Mouse (Mus musculus): Measurements from ENCODE around the gene Tmem79.
"Not testable (repeated sequence)": the region's sequence is repeated elsewhere in the genome, so short reads cannot be mapped to it uniquely, and the experiment has no call there.

Gene Tmem79

GRCm38 (mm10) chr3:88354396-88355165 is 18.6 kb upstream of the Tmem79 start:
- DNase-seq (ENCODE audit: extremely low read depth, insufficient read length, low spot score), result no peak

GRCm38 (mm10) chr3:88352907-88353306 is 17.0 kb upstream of the Tmem79 start:
- no peak for DNase-seq (ENCODE audit: extremely low read depth, insufficient read length, low spot score)

DNA sequence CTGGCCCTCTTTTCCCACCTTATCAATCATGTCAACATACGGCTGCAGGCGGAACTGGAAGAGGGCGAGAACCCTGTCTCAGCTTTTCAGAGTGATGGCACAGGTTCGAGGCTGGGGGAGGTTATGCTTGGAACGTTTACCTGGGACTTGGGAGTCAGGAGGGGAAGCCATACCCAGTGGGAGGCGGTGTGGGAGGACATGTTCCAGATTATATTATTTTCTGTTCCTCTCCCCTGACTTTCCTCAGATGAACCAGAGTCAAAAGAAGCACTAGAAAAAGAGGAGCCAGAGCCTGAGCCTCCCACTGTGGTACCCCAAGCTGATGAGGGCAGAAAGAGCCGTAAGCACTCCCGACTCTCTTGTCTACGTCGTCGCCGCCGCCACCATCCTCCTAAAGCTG is 14.8 kb upstream of the Tmem79 start:
- DNase-seq (ENCODE audit: extremely low read depth, insufficient read length, low spot score), result no peak

GRCm38 (mm10) chr3:88339006-88339405 is 3.1 kb upstream of the Tmem79 start:
- DNase-seq (ENCODE audit: extremely low read depth, insufficient read length, low spot score), result no peak

- no peak for DNase-seq (ENCODE audit: extremely low read depth, insufficient read length, low spot score)
Observed at GRCm38 (mm10) chr3:88338316-88338715, 2.4 kb upstream of the Tmem79 start.

GRCm38 (mm10) chr3:88337367-88338020 is 1.5 kb upstream of the Tmem79 start:
- DNase-seq (ENCODE audit: extremely low read depth, insufficient read length, low spot score), result no peak

- DNase-seq (ENCODE audit: extremely low read depth, insufficient read length, low spot score), result no peak
Observed at GRCm38 (mm10) chr3:88335436-88336053, 403 bp downstream of the Tmem79 start.

DNA sequence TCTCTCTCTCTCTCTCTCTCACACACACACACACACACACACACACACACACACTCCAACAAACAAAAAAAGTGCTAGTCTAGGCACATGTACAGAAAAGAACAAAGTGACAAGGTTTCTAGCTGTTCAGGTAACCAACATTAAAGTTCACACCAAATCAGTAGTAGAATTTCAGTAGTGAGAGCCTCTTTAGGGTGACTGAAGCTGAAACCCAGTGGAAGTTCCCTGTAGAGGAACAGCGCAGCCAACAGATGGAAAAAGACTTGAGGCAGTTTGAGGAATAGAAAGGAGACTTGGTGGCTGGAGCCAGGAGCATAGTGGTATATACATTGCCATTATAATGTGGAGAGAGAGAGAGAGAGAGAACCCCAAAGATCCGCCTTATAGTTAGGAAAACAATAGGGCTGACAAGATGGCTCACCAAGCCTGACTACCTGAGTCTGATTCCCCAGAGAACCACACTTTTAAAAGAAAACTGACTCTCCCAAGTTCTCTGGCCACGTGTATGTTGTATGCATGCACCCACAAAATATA is 979 bp downstream of the Tmem79 start:
- DNase-seq (ENCODE audit: extremely low read depth, insufficient read length, low spot score), result no peak

GRCm38 (mm10) chr3:88334029-88334658 is 1.8 kb downstream of the Tmem79 start:
- DNase-seq (ENCODE audit: extremely low read depth, insufficient read length, low spot score), result no peak

DNA sequence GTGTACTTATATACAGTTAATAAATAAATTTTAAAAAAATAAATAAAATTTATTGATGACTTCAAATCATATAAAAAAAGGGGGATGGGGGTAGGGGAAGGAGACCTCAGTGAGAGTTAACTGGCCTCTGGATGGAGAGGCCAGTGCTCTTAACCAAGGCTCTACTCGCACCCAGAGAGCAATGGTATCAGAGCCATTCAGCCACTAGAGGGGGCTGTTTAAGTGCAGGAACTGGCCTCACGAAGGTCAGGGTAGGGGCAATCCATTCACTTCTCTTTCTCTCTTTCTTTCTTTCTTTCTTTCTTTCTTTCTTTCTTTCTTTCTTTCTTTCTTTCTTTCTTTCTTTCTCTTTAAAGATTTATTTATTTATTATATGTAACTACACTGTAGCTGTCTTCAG is 4.7 kb downstream of the Tmem79 start:
- no peak for DNase-seq (ENCODE audit: extremely low read depth, insufficient read length, low spot score)

- no peak for DNase-seq (ENCODE audit: extremely low read depth, insufficient read length, low spot score)
Observed at GRCm38 (mm10) chr3:88328956-88329355, 7.0 kb downstream of the Tmem79 start.

DNA sequence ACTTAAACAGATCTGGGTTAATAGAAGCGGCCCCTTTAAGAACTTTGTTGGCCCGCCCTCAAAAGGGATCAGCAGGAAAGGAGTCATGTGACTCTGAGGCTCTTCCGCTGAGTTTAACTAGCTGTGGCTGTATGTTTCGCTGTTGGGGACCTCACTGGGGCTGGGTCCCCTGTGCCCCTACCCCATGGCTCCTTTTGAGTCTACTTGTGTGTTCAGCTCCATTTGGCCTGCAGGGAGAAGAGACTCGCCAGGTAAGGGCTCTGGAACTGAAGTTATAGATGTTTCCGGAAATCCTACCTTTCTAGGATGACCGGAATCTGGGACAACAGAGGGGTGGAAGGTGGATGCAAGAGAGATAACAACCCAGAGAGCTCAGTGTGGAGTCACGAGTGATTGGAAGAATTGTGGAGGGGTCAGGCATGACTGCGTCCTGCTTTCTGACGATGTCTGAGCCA is 11.0 kb downstream of the Tmem79 start, which contains the start of gene Glmp:
Glmp (plus strand) TSS at position 73 of the 455 bp plus-strand sequence.
- DNase-seq (ENCODE audit: extremely low read depth, insufficient read length, low spot score), result peak; percentile 43

DNA sequence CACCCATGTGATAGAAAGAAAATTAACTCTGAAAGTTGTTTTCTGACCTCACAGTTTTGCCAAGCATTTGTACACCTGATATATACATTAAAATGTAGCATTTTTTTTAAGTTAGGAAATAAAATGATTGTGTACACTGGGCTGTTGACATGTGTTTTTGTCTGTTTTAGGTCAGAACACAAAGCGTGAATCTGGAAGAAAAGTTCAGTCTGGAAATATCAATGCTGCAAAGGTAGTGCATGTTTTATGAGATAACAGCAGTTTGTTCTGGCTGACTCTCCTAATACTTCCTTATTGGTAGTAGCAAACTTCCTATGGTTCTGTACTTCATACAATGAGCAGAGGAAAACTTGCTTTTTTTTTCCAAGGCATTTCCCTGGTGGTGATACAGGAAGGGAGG is 36.8 kb downstream of the Tmem79 start:
- no peak for DNase-seq (ENCODE audit: extremely low read depth, insufficient read length, low spot score)

DNA sequence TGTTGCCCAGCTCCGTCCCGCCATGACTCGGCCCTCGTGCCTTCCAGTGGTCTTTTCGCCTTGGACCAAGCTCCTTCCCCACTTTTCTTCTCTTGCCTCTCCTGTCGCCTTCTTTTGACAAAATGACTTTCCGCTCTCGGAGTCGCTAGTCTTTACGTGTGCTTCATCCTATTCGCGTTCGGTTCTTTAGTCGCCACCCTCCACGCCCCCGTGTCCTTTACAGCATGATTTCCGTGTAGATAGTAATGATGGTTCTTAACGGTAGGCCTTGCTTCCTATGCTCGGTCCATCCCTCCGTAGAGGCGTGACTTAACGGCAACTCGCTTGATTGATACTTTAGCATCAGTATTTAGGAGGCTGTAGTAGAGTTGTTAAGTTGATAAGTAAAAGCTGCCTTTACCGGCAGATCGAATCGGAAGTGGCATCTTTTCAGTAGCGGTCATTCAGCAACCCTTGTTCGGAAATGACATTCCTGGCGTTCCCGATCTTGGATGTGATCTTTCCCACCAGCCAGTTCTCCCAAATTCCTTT is 38.6 kb downstream of the Tmem79 start:
- DNase-seq (ENCODE audit: extremely low read depth, insufficient read length, low spot score), result no peak

DNA sequence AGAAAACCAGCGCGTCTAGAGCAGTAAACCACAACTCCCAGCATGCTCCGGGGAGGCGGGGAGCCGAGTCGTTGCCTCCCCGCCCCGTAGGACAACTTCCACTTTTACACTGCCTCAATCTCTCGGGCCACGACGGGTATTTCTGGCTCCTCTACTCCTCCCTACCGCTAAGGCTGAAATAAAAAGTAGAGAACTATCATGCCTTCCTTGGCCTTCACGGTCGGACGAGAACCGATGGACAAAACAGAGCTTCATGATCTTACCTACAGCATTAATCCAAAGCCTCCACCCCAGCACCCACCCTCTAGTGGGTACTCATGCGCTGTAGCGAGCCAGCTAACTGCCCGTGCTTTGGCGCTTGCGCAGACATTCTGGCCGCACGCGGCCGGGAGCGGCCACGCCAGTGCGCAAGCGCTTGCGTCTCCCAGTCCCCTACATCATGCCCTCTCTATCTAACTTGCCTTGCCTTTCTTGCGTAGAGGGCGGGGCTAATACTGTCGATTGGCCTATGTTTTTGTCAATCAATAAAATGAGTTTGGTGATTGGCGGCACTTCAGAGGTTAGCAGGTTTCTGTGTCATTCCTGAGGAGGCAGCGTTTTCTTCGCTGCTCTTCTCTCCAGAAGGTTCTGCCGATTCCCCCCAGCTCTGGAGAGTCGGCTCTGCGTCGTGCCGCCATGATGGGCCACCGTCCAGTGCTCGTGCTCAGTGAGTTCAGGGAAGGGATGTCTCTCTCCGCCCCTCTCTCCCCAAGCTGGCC is 39.2 kb downstream of the Tmem79 start, which contains the start of the genes Tsacc and Cct3:
Tsacc (minus strand) TSS at position 439 of the 758 bp plus-strand sequence.
Cct3 (plus strand) TSS at position 556 of the 758 bp plus-strand sequence.
- peak; percentile 100 for DNase-seq (ENCODE audit: extremely low read depth, insufficient read length, low spot score)

GRCm38 (mm10) chr3:88296110-88296560 is 39.8 kb downstream of the Tmem79 start:
- DNase-seq (ENCODE audit: extremely low read depth, insufficient read length, low spot score), result no peak

- not testable (repeated sequence) for DNase-seq (ENCODE audit: extremely low read depth, insufficient read length, low spot score)
Observed at GRCm38 (mm10) chr3:88295272-88295671, 40.7 kb downstream of the Tmem79 start.

- DNase-seq (ENCODE audit: extremely low read depth, insufficient read length, low spot score), result peak; percentile 34
Observed at GRCm38 (mm10) chr3:88291970-88292369, 44.0 kb downstream of the Tmem79 start.

DNA sequence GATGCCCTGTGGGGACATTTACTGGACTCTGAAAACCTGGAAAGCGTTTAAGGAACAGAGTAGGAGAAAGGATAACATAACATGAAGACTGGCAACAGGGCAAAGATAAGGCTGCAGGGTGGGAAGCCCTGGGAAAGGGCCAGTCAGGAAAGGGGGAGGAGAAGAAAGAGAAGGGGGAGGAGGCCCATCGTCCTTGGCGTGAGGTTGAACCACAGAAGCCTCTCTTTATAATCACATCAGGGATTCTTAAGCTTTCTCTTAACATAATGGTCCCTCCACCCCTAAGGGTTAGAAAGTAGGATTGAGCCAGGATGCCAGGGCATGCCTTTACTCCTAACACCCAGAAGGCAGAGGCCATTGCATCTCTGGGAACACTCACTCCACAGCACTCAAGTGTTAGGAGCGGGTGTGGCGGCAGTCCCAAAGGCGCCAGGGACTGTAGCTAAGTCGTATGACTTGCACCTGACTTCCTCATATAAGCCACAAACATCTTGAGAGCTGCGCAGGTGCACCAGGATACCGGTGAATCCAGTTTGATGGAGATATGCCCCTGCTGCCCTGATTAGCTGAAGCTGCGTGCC is 47.7 kb downstream of the Tmem79 start:
- DNase-seq (ENCODE audit: extremely low read depth, insufficient read length, low spot score), result not testable (repeated sequence)
